24 mouse cellular contexts compared by ENCODE assay signal in the genomic region with DNA sequence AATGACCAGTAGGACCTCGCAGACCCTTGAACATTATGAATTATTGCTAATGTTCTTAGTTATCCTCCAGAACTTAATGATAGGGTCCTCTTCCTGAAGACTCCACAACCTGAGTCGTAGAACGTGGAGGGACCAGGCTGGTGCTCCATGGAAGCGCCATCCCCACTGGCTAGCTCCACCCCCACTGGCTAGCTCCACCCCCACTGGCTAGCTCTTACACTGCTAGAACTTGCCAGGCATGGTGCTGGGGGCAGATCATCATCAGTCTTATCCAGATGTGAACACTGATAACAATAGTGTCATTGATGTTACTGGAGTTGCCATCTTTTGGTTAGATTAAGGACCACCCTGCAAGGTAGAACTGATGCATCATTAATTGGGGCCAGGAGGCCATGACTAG.
"Had no signal": no experiment of that assay in that cellular context is flagged by ENCODE, and none has a peak within 500 bp of the region (broad histone marks: within the 10 kb centered on the region; RNA-seq: fewer than 3 reads in every experiment).

No protein-coding gene starts in this region.

- H3K9ac ChIP-seq: forebrain, postnatal 0 days; heart, embryonic 12.5 days; heart, embryonic 15.5 days; hindbrain, embryonic 13.5 days; hindbrain, embryonic 15.5 days; kidney, embryonic 15.5 days; limb, embryonic 13.5 days; limb, embryonic 15.5 days; liver, embryonic 12.5 days; liver, embryonic 14.5 days had no signal

- H3K4me3 ChIP-seq: heart, embryonic 12.5 days; heart, embryonic 15.5 days; hindbrain, embryonic 13.5 days; hindbrain, embryonic 15.5 days; kidney, embryonic 15.5 days; limb, embryonic 13.5 days; limb, embryonic 15.5 days; liver, embryonic 12.5 days had no signal

- H3K4me2 ChIP-seq: heart, embryonic 12.5 days; heart, embryonic 15.5 days; hindbrain, embryonic 13.5 days; hindbrain, embryonic 15.5 days; kidney, embryonic 15.5 days; limb, embryonic 13.5 days; limb, embryonic 15.5 days; liver, embryonic 12.5 days had no signal

- DNase-seq: forebrain, postnatal 0 days; gastrocnemius, postnatal 14 days; gastrocnemius, postnatal 36 days; heart, adult 18-20 months; kidney, adult 11 months; kidney, adult 2 months; kidney, adult 9 months; kidney, postnatal 14 days; kidney, postnatal 36 days; layer of hippocampus, adult 9-11 months; layer of hippocampus, postnatal 36 days; left cerebral cortex, postnatal 4 days had no signal

- ATAC-seq: forebrain, postnatal 0 days; hindbrain, postnatal 0 days; intestine, embryonic 16.5 days; liver, embryonic 12.5 days had no signal

- H3K4me1 ChIP-seq: hindbrain, embryonic 15.5 days; kidney, embryonic 15.5 days; limb, embryonic 15.5 days; liver, embryonic 12.5 days had no signal

- H3K36me3 ChIP-seq: heart, embryonic 12.5 days; heart, embryonic 15.5 days; hindbrain, embryonic 13.5 days; hindbrain, embryonic 15.5 days; kidney, embryonic 15.5 days; limb, embryonic 13.5 days; limb, embryonic 15.5 days; liver, embryonic 12.5 days had no signal

- H3K27me3 ChIP-seq: heart, embryonic 12.5 days; heart, embryonic 15.5 days; hindbrain, embryonic 13.5 days; hindbrain, embryonic 15.5 days; kidney, embryonic 15.5 days; limb, embryonic 13.5 days; limb, embryonic 15.5 days; liver, embryonic 12.5 days had no signal

- H3K27ac ChIP-seq: heart, embryonic 15.5 days; hindbrain, embryonic 13.5 days; hindbrain, embryonic 15.5 days; hindbrain, postnatal 0 days; kidney, embryonic 15.5 days; kidney, postnatal 0 days; limb, embryonic 13.5 days; limb, embryonic 15.5 days; liver, embryonic 12.5 days; liver, embryonic 14.5 days had no signal

- H3K9me3 ChIP-seq: heart, embryonic 12.5 days; heart, embryonic 15.5 days; hindbrain, embryonic 13.5 days; hindbrain, embryonic 15.5 days; kidney, embryonic 15.5 days; limb, embryonic 13.5 days; limb, embryonic 15.5 days; liver, embryonic 12.5 days had no signal
